In the genomic region with DNA sequence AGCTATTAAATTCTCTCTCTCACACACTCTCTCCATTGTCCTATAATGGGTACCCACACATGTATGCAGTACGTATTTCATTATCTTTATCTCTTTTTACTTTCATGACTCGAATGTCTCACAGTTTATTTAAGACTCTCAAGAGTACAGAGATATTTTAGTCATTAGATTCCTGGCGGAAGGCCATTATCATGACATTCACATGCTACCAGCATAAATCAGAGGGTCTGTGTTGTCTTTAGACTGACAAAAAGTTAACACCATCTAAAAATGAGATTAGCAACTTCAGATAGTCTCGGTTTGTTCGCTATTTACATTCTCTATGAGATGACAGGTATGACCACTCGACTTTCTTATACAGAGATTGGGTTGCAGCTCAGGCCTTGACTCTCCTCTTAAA, we compare ENCODE assay signal across 18 mouse cellular contexts.
DNase-seq lines count a peak whose midpoint lies in the region; ATAC-seq and TF ChIP-seq lines count a peak whose summit lies in the region.
"Had no signal": no experiment of that assay in that cellular context is flagged by ENCODE, and none has a peak within 500 bp of the region (broad histone marks: within the 10 kb centered on the region; RNA-seq: fewer than 3 reads in every experiment).

No protein-coding gene starts in this region.

- H3K27ac ChIP-seq in forebrain, postnatal 0 days (ENCODE audit: low read depth, low read length) = no peak overlapping the region
- no peak overlapping the region for H3K27ac ChIP-seq in forebrain, embryonic 10.5 days
- no peak overlapping the region for H3K27ac ChIP-seq in lung, embryonic 14.5 days (ENCODE audit: low read depth)
- H3K27ac ChIP-seq in hindbrain, embryonic 11.5 days (ENCODE audit: low read depth, low read length) = no peak overlapping the region
- H3K27ac ChIP-seq: embryonic facial prominence, embryonic 10.5 days; embryonic facial prominence, embryonic 12.5 days; forebrain, embryonic 12.5 days; forebrain, embryonic 15.5 days had no signal

- H3K4me1 ChIP-seq in forebrain, postnatal 0 days (ENCODE audit: insufficient read depth) = peaks cover 4% of the 10 kb centered on the region; the same call in 1 of the 2 replicates
- peaks cover 20% of the 10 kb centered on the region for H3K4me1 ChIP-seq in forebrain, embryonic 10.5 days
- H3K4me1 ChIP-seq in lung, embryonic 14.5 days (ENCODE audit: insufficient read depth) = no peaks in the 10 kb centered on the region
- no peaks in the 10 kb centered on the region; the same call in 1 of the 2 replicates for H3K4me1 ChIP-seq in hindbrain, embryonic 11.5 days (replicated peaks; ENCODE audit: control insufficient read depth, insufficient read depth, low read length)
- H3K4me1 ChIP-seq: embryonic facial prominence, embryonic 12.5 days had no signal

- no peak overlapping the region for H3K4me3 ChIP-seq in forebrain, postnatal 0 days (ENCODE audit: low read depth, low read length)
- H3K4me3 ChIP-seq in forebrain, embryonic 10.5 days = no peak overlapping the region
- H3K4me3 ChIP-seq in lung, embryonic 14.5 days (ENCODE audit: low read depth, low read length) = no peak overlapping the region
- no peak overlapping the region for H3K4me3 ChIP-seq in hindbrain, embryonic 11.5 days (ENCODE audit: low read depth, low read length)
- H3K4me3 ChIP-seq: embryonic facial prominence, embryonic 10.5 days; embryonic facial prominence, embryonic 12.5 days; forebrain, embryonic 12.5 days; forebrain, embryonic 15.5 days had no signal

- WGBS in forebrain, postnatal 0 days = 64% methylated on average over 6 of the region's 6 CpGs
- 93% methylated on average over 6 of the region's 6 CpGs for WGBS in forebrain, embryonic 10.5 days
- 19% methylated on average over 6 of the region's 6 CpGs for WGBS in lung, embryonic 14.5 days
- WGBS in hindbrain, embryonic 11.5 days = 92% methylated on average over 6 of the region's 6 CpGs

- TF ChIP-seq POLR2A in brain, embryonic 14.5 days (IDR thresholded peaks at IDR 0.05; ENCODE audit: borderline replicate concordance, extremely low read depth, insufficient read depth, insufficient read length, poor library complexity, severe bottlenecking) = no peak

- ATAC-seq in forebrain, postnatal 0 days = peak; percentile 66
- ATAC-seq in lung, embryonic 14.5 days (ENCODE audit: insufficient read depth) = no peak; the same call in 1 of the 2 replicates
- no peak for ATAC-seq in hindbrain, embryonic 11.5 days (ENCODE audit: low FRiP score)
- ATAC-seq: forebrain, embryonic 15.5 days had no signal

- no peaks in the 10 kb centered on the region for H3K9me3 ChIP-seq in forebrain, postnatal 0 days (ENCODE audit: low read length)
- no peaks in the 10 kb centered on the region for H3K9me3 ChIP-seq in forebrain, embryonic 10.5 days
- H3K9me3 ChIP-seq in lung, embryonic 14.5 days (ENCODE audit: low read depth, low read length) = no peaks in the 10 kb centered on the region
- H3K9me3 ChIP-seq in hindbrain, embryonic 11.5 days (ENCODE audit: control insufficient read depth, low read length) = no peaks in the 10 kb centered on the region
- H3K9me3 ChIP-seq: embryonic facial prominence, embryonic 10.5 days; embryonic facial prominence, embryonic 12.5 days; forebrain, embryonic 12.5 days; forebrain, embryonic 15.5 days had no signal

- peak; percentile 27 for DNase-seq in forebrain, postnatal 0 days
- DNase-seq in forebrain, embryonic 10.5 days (ENCODE audit: extremely low spot score, low spot score) = no peak
- peak; percentile 60 for DNase-seq in lung, embryonic 14.5 days
- no peak for DNase-seq in lung, postnatal 14 days
- peak; percentile 29 for DNase-seq in brain, embryonic 14.5 days (ENCODE audit: low read depth)
- DNase-seq in hindbrain, embryonic 11.5 days (ENCODE audit: low spot score) = no peak
- DNase-seq: adrenal gland, adult 2 months; adrenal gland, postnatal 10 days; adrenal gland, postnatal 25 days; cerebellum, adult 11-12 months; cerebellum, adult 2 months; cerebellum, adult 9-10 months; cerebellum, postnatal 10 days; cerebellum, postnatal 25 days had no signal

- TF ChIP-seq CTCF in forebrain, postnatal 0 days (IDR thresholded peaks at IDR 0.05; ENCODE audit: low read depth) = no peak
- TF ChIP-seq CTCF in lung, embryonic 14.5 days (IDR thresholded peaks at IDR 0.05; ENCODE audit: low read depth) = no peak
- no peak for TF ChIP-seq CTCF in brain, embryonic 14.5 days (IDR thresholded peaks at IDR 0.05; ENCODE audit: borderline replicate concordance, extremely low read depth, insufficient read depth, insufficient read length)

- no peak overlapping the region for H3K9ac ChIP-seq in forebrain, postnatal 0 days
- H3K9ac ChIP-seq in lung, embryonic 14.5 days = no peak overlapping the region
- H3K9ac ChIP-seq in hindbrain, embryonic 11.5 days (ENCODE audit: low read depth, low read length) = no peak overlapping the region
- H3K9ac ChIP-seq: embryonic facial prominence, embryonic 12.5 days; forebrain, embryonic 12.5 days; forebrain, embryonic 15.5 days had no signal

- H3K4me2 ChIP-seq in forebrain, postnatal 0 days (ENCODE audit: low read depth) = no peak overlapping the region
- no peak overlapping the region for H3K4me2 ChIP-seq in lung, embryonic 14.5 days
- H3K4me2 ChIP-seq in hindbrain, embryonic 11.5 days (replicated peaks; ENCODE audit: low read depth, low read length) = no peak overlapping the region
- H3K4me2 ChIP-seq: embryonic facial prominence, embryonic 12.5 days; forebrain, embryonic 12.5 days; forebrain, embryonic 15.5 days had no signal

- no peaks in the 10 kb centered on the region for H3K27me3 ChIP-seq in forebrain, postnatal 0 days (ENCODE audit: insufficient read depth, low read length)
- no peaks in the 10 kb centered on the region for H3K27me3 ChIP-seq in forebrain, embryonic 10.5 days (ENCODE audit: poor library complexity, severe bottlenecking)
- H3K27me3 ChIP-seq in lung, embryonic 14.5 days (ENCODE audit: insufficient read depth, low read length) = no peaks in the 10 kb centered on the region
- no peaks in the 10 kb centered on the region for H3K27me3 ChIP-seq in hindbrain, embryonic 11.5 days (ENCODE audit: control insufficient read depth, insufficient read depth, low read length)
- H3K27me3 ChIP-seq: embryonic facial prominence, embryonic 12.5 days; forebrain, embryonic 12.5 days; forebrain, embryonic 15.5 days had no signal

- no peaks in the 10 kb centered on the region for H3K36me3 ChIP-seq in forebrain, postnatal 0 days (ENCODE audit: insufficient read depth)
- no peaks in the 10 kb centered on the region for H3K36me3 ChIP-seq in forebrain, embryonic 10.5 days (replicated peaks)
- no peaks in the 10 kb centered on the region for H3K36me3 ChIP-seq in lung, embryonic 14.5 days (ENCODE audit: insufficient read depth)
- no peaks in the 10 kb centered on the region for H3K36me3 ChIP-seq in hindbrain, embryonic 11.5 days (ENCODE audit: control insufficient read depth, insufficient read depth, low read length)
- H3K36me3 ChIP-seq: embryonic facial prominence, embryonic 10.5 days; embryonic facial prominence, embryonic 12.5 days; forebrain, embryonic 12.5 days; forebrain, embryonic 15.5 days had no signal

Comparison
In these comparisons a context has a peak if more than half of its experiments do, and no peak if none do; other contexts are left out.
1. DNase-seq: peak in forebrain, postnatal 0 days (single experiment), lung, embryonic 14.5 days (single experiment) and brain, embryonic 14.5 days (single experiment); none in forebrain, embryonic 10.5 days (single experiment), lung, postnatal 14 days (single experiment) and hindbrain, embryonic 11.5 days (single experiment).